Mouse (Mus musculus): Measurements from ENCODE around the gene Msi1. TPM values are rescaled to one million over a fixed set of nuclear protein-coding genes. Genes with fewer than 3 reads are reported as not detected.

Gene Msi1
- 65.9 and 66.3 TPM in 2 replicates for polyA plus RNA-seq (2015; fragmentation: Nextera tagmentation; extraction: Ambion mirVana)

DNA sequence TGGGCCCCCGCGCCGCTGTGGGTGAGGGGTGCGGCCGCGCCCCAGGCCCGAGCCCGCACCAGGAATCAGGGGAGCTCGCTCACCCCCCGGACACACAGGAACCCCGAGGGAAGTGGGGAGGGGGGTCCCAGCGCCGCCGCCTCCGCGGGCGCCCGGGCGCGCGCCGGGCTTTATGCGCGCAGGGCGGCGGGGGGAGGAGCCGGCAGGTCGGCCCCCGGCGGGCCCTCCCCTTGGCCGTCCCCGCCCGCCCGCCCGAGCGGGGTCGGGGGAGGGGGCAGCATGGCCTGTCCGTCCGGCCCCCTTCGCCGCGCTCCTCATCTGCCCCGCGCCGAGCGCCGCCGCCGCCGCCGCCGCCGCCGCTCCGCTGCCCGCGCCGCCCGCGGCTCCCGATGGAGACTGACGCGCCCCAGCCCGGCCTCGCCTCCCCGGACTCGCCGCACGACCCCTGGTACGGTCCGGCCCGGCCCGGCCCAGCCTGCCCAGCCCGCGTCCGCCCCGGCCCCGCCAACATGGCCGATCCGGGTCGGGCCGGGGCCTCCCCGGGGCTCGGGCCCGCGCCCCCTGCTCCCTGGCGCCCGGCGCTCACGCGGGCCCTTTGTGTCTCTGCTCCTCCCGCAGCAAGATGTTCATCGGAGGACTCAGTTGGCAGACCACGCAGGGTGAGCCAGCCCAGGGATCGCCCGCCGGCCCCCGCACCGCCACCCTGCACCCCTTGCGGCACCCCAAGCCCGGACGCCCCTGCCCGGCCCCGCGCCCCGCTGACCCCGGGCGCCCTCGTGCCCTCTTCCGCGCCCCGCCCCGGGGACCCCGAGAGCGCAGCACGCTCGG, at the start of gene Msi1:
TSS of gene Msi1 (plus strand) at position 241 of the 828 bp plus-strand sequence.
- no peaks in the 10 kb centered on the region for H3K36me3 ChIP-seq (replicated peaks)
- H3K9ac ChIP-seq, result peak within 1 kb of the TSS; percentile 100
- H3K4me3 ChIP-seq, result peak within 1 kb of the TSS; percentile 100
- H3K27me3 ChIP-seq (replicated peaks), result no peaks in the 10 kb centered on the region
- peak within 1 kb of the TSS; percentile 91 for H3K4me2 ChIP-seq
- peak within 1 kb of the TSS; percentile 99 for H3K27ac ChIP-seq
- ATAC-seq (replicated peaks), result peak; percentile 62
- no peaks in the 10 kb centered on the region for H3K9me3 ChIP-seq
- 2% methylated on average over 54 of the region's 117 CpGs for WGBS
- peaks cover 58% of the 10 kb centered on the region for H3K4me1 ChIP-seq

DNA sequence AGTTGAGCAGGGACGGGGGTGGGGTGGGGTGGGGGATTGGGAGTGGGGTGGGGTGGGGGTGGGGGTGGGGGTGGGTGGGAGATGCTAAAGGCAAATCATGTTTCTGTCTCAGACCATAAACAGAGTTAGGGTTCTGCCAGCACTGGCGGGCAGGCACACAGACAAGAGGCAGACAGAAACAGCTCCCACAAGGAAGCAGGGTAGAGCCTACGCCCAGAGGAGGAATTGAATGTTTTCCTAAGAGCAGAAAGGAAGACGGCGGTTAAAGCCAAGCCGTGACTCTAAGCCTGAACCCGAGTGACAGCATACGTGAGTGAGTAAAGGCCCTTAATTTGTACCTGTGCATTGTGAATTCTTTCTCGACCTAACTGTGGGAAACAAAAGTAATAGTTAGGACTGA, 37.5 kb upstream of the Msi1 start:
- ATAC-seq (replicated peaks), result no peak
- H3K27me3 ChIP-seq (replicated peaks), result no peaks in the 10 kb centered on the region
- no peak overlapping the region for H3K4me2 ChIP-seq
- H3K9ac ChIP-seq, result no peak overlapping the region
- 17% methylated on average over 9 of the region's 9 CpGs for WGBS
- H3K27ac ChIP-seq, result no peak overlapping the region
- peaks cover 6% of the 10 kb centered on the region; the same call in 1 of the 2 replicates for H3K4me1 ChIP-seq
- no peaks in the 10 kb centered on the region for H3K9me3 ChIP-seq
- no peaks in the 10 kb centered on the region for H3K36me3 ChIP-seq (replicated peaks)
- no peak overlapping the region for H3K4me3 ChIP-seq

DNA sequence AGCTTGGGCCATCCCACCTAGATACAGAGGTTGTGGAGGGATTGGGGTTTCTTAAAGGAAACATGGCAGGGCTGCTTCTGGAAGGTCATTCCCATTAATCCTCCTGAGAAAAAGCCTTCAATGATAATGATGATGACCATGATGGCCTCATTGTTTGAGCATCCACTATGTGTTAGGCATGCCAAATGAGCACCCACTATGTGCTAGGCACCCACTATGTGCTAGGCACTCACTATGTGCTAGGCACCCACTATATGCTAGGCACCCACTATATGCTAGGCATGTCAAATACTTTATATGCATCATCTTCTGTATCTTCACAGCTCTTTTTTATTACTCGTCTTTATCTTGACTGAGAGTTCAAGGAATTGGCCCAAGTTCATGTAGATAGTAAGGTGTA, 36.4 kb upstream of the Msi1 start:
- H3K9ac ChIP-seq, result no peak overlapping the region
- no peaks in the 10 kb centered on the region for H3K9me3 ChIP-seq
- no peak overlapping the region for H3K27ac ChIP-seq
- H3K36me3 ChIP-seq (replicated peaks), result no peaks in the 10 kb centered on the region
- peaks cover 11% of the 10 kb centered on the region; the same call in 1 of the 2 replicates for H3K4me1 ChIP-seq
- WGBS, result 93% methylated on average over 1 of the region's 1 CpGs
- no peak overlapping the region for H3K4me3 ChIP-seq
- no peak for ATAC-seq (replicated peaks)
- no peak overlapping the region for H3K4me2 ChIP-seq
- H3K27me3 ChIP-seq (replicated peaks), result no peaks in the 10 kb centered on the region

DNA sequence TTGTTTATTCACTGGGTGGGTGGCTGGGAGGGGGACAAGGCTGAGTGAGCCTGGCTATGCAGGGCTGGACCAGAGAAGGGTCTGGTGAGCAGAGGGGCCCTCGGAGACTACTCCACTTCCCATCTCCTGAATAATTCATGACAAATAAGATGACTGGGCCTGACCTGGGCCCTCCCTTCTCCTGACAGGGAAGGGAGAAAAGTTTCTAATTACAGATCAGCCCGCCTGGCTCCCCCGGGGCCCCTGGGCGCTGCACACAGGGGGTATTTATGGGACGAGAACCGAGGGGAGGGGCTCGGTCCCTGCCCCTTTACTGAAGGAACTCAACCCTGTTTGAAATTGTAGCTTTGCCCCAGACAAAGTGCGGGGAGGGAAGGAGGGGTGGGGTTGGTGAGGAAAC, 35.2 kb upstream of the Msi1 start:
- 1% methylated on average over 8 of the region's 8 CpGs for WGBS
- H3K27ac ChIP-seq, result no peak overlapping the region
- no peak for ATAC-seq (replicated peaks)

DNA sequence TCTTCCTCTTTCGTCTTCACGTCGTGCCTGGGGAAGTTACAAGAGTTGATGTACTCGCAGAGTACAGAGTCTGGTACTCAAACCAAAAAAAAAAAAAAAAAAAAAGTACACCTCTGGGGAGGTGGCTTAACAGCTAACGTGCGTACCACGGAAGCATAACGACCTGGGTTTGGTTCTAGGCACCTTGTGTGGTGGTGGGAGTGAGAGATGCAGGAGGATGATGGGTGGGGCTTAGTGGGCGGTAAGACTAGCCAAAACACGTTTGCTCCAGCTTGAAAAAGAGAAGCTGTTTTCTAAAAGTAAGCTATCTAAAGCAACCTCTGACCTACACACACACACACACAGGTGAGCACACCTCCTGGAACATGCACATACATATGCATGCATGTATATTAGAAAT, 34.6 kb upstream of the Msi1 start:
- H3K4me3 ChIP-seq, result no peak overlapping the region
- H3K9me3 ChIP-seq, result no peaks in the 10 kb centered on the region
- no peak overlapping the region for H3K9ac ChIP-seq
- no peak overlapping the region for H3K4me2 ChIP-seq
- no peaks in the 10 kb centered on the region for H3K27me3 ChIP-seq (replicated peaks)
- H3K27ac ChIP-seq, result no peak overlapping the region
- H3K4me1 ChIP-seq, result peaks cover 21% of the 10 kb centered on the region; the same call in 1 of the 2 replicates
- ATAC-seq (replicated peaks), result no peak
- 23% methylated on average over 10 of the region's 10 CpGs for WGBS
- H3K36me3 ChIP-seq (replicated peaks), result no peaks in the 10 kb centered on the region

More for the DNA sequence above, 35.2 kb upstream of the Msi1 start:
- Histone ChIP-seq H3K36me3 (replicated peaks) (no peaks in the 10 kb centered on the region), H3K4me3 (no peak overlapping the region), H3K4me2 (no peak overlapping the region), H3K9ac (no peak overlapping the region), H3K9me3 (no peaks in the 10 kb centered on the region), H3K27me3 (replicated peaks) (no peaks in the 10 kb centered on the region), H3K4me1 (peaks cover 21% of the 10 kb centered on the region; the same call in 1 of the 2 replicates)

DNA sequence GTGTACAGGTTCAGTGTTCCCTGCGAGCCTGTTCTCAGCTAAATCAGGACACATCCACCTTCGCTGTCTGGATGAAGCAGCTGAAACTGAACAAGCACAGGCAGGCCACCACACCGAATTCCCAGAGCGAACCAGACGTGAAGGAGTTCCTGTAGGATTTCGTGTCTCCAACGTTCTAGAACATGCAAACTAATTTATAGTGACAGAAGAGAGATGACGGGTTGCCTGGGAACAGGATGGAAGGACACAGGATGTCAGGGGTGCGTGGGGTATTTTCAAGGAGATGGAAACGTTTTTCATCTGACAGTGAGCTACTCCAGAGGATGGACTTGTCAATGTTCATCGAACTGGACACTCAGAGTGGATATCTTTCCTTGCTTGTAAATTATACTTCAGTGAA, 32.7 kb upstream of the Msi1 start:
- Histone ChIP-seq H3K36me3 (replicated peaks) (no peaks in the 10 kb centered on the region), H3K27me3 (replicated peaks) (no peaks in the 10 kb centered on the region), H3K27ac (no peak overlapping the region), H3K9ac (no peak overlapping the region), H3K4me2 (no peak overlapping the region), H3K4me1 (peaks cover 21% of the 10 kb centered on the region; the same call in 1 of the 2 replicates), H3K4me3 (no peak overlapping the region), H3K9me3 (no peaks in the 10 kb centered on the region)
- no peak for ATAC-seq (replicated peaks)
- 52% methylated on average over 11 of the region's 11 CpGs for WGBS

DNA sequence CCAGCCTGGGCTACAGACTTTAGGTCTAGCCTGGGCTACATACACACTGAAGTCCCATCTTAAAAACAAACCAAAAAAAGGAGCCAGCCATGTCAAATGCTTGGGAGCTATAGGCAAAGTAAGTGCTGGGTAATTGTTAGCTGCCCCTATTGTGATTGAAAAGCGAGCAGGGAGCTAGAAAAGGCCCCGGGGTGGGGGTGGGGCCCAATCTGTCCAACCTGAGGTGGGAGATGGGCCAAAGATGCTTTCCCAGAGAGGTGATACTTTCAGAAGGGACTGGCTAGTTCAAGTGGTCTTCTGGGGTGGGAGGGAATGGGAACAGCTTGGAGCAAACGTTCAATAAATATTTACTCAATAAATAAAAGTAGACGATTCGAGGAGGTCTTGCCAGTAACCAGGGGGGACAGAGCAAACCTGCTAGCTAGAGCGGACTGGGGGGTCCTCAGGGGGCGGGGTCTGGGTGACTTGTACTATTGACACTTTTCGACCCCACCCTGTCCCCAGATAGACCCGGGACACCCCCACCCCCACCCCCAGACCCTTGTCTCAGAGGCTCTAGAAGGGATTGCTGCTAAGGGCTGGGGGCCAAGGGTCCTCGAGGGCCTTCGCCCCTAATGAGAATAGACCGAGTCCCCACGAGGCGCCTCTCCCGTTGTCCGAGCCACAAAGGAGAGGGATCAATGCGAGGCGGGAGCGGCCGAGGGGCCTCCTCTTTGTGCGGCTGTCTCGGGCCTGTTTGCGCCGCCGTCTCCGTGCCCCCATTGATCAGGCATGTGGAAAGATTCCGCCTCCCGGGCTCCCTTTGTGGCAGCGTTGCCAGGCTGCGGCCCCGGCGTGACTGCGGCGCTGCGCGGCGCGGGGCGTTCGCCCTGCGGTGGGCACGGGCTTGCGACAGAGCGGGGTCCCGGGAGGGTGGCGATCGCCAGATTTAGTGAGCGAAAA, 31.3 kb upstream of the Msi1 start:
- peak overlapping the region; percentile 82 for H3K27ac ChIP-seq

DNA sequence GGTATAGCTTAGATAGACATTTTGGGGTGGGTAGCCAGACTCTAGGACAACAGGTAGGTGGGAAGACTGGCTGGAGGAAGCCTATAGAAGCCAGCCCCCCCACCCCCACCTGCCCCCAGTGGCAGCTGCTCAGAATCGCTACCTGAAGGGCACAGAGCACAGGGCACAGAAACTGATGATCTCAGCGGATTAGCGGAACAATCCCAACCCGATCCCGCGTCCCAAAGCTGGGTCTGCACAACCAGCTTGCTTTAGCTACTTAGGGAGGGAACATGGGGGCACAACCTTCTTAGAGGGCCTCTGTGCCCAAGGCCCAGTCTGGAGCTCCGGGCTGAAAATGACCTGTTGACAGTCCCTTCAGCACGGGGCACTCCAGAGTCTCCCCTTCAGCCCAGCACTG, 27.3 kb upstream of the Msi1 start:
- Histone ChIP-seq H3K4me3 (no peak overlapping the region), H3K4me1 (peaks cover 37% of the 10 kb centered on the region), H3K4me2 (no peak overlapping the region), H3K9me3 (no peaks in the 10 kb centered on the region), H3K27me3 (replicated peaks) (no peaks in the 10 kb centered on the region), H3K36me3 (replicated peaks) (no peaks in the 10 kb centered on the region), H3K27ac (no peak overlapping the region), H3K9ac (no peak overlapping the region)
- 80% methylated on average over 8 of the region's 8 CpGs for WGBS
- no peak for ATAC-seq (replicated peaks)

More for the DNA sequence above, 31.3 kb upstream of the Msi1 start:
- peak; percentile 81 for ATAC-seq (replicated peaks)
- 2% methylated on average over 48 of the region's 48 CpGs for WGBS
- peaks cover 21% of the 10 kb centered on the region; the same call in 1 of the 2 replicates for H3K4me1 ChIP-seq
- H3K4me3 ChIP-seq, result peak overlapping the region; percentile 32
- H3K9ac ChIP-seq, result peak overlapping the region; percentile 46
- peak overlapping the region; percentile 72 for H3K4me2 ChIP-seq
- no peaks in the 10 kb centered on the region for H3K36me3 ChIP-seq (replicated peaks)
- H3K9me3 ChIP-seq, result no peaks in the 10 kb centered on the region
- no peaks in the 10 kb centered on the region for H3K27me3 ChIP-seq (replicated peaks)

DNA sequence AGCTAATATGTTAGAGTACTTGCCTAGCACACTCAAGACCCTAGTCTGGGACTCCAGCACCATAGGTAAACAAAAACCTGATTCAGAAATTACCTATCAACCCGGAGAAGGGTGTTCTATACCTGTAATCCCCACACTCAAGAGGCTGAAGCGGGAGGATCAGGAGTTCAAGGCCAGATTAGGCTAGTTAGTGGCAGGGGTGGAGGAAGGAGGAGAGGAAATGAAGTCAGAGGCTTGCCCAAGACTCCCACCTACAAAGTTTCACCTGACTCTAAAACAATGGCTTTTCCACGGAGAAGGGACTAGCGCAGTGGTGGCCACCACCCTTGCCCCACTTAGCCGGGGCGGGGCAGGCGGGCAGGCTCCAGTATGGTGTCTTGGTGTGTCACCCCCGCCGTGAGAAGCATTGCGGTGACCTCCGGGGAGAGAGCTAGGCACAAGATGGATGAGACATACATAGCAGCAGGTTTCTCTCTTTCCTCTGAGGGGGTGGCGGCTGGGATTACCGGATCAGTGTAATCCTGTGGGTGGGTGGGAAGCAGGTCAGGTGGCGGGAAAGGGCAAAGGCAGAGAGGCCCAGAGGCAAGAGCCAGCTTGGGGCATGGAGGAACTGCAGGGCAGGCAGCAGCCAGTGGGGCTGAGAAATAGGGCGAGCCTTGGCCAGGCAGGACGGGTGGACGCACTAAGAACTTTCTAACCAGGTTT, 25.8 kb upstream of the Msi1 start:
- H3K4me3 ChIP-seq, result no peak overlapping the region
- 9% methylated on average over 16 of the region's 17 CpGs for WGBS
- H3K4me1 ChIP-seq, result peaks cover 26% of the 10 kb centered on the region

DNA sequence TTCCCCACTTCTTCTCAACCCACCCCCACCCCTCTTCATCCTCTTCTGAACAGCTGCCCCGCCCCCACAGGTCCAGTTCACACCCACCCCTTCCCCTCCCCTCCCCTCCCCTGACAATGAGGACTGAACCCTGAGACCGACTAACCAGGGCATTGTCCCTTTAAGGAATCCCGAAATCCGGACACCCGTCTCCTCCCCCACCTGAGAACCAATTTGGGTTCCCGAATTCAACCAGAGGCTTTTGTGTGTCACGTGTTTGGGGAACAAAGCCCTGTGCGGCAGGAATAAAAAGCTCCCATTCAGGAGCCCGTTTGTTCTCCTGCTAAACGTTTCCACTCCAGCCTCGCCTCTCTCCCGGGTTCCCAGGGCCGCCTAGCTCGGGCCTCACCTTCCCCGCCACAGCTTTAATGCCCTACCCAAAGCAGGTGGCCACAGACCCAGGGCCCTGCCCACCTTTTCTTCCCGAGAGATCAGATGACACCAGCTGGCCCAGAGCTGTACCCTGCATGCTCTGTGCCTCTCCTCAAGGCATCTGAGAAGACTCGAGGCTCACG, 25.1 kb upstream of the Msi1 start:
- peak overlapping the region; percentile 10 for H3K4me3 ChIP-seq
- peak overlapping the region; percentile 87 for H3K27ac ChIP-seq
- WGBS, result 3% methylated on average over 18 of the region's 18 CpGs
- H3K4me2 ChIP-seq, result peak overlapping the region; percentile 46
- peaks cover 22% of the 10 kb centered on the region for H3K4me1 ChIP-seq
- H3K9ac ChIP-seq, result peak overlapping the region; percentile 45; the same call in 1 of the 2 replicates
- H3K36me3 ChIP-seq (replicated peaks), result no peaks in the 10 kb centered on the region
- no peaks in the 10 kb centered on the region for H3K9me3 ChIP-seq
- ATAC-seq (replicated peaks), result peak; percentile 62
- no peaks in the 10 kb centered on the region for H3K27me3 ChIP-seq (replicated peaks)

More for the DNA sequence above, 25.8 kb upstream of the Msi1 start:
- no peaks in the 10 kb centered on the region for H3K27me3 ChIP-seq (replicated peaks)
- no peaks in the 10 kb centered on the region for H3K9me3 ChIP-seq
- ATAC-seq (replicated peaks), result no peak
- peak overlapping the region; percentile 46 for H3K4me2 ChIP-seq
- H3K9ac ChIP-seq, result no peak overlapping the region
- peak overlapping the region; percentile 87 for H3K27ac ChIP-seq
- no peaks in the 10 kb centered on the region for H3K36me3 ChIP-seq (replicated peaks)

DNA sequence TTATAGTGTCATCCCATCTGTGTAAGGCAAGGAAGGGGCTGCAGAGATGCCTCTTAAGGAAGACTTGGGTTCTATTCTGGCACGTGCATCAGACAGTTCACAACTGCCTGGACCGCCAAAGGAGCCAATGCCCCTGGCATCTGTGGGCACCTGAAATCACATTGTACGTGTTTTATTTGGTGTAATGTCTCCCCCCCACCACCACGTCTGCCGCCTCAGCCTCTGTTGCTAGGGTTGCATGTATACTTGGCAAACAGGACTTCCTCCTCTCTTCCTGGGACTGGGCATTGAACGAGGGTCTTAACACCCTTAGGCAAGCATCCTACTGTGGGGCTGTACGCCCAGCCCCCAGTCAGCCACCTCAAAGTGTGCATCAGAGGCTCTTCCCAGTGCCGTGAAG, 24.2 kb upstream of the Msi1 start:
- Histone ChIP-seq H3K27ac (peak overlapping the region; percentile 87), H3K9ac (no peak overlapping the region), H3K36me3 (replicated peaks) (no peaks in the 10 kb centered on the region), H3K4me2 (no peak overlapping the region), H3K27me3 (replicated peaks) (no peaks in the 10 kb centered on the region), H3K4me1 (peaks cover 22% of the 10 kb centered on the region), H3K4me3 (no peak overlapping the region), H3K9me3 (no peaks in the 10 kb centered on the region)
- WGBS, result 33% methylated on average over 8 of the region's 8 CpGs
- no peak for ATAC-seq (replicated peaks)

Measured in midbrain, embryonic 15.5 days (tissue).